Mouse (Mus musculus): ENCODE measurements around the gene Ttc7b. TPM values are rescaled to one million over a fixed set of nuclear protein-coding genes. Genes with fewer than 3 reads are reported as not detected.

Ttc7b gene
- polyA plus RNA-seq, 2 experiments, result 1.3 to 3.5 TPM

- Histone ChIP-seq H3K4me2 (ENCODE audit: low read depth) (no peak overlapping the region), H3K4me1 (replicated peaks; ENCODE audit: control insufficient read depth in 2 of 2, insufficient read depth in 2 of 2, low read length in 1 of 2) (no peaks in the 10 kb centered on the region), H3K9ac (replicated peaks) (no peak overlapping the region), H3K27ac (no peak overlapping the region), H3K27me3 (ENCODE audit: control insufficient read depth, insufficient read depth, low read length) (no peaks in the 10 kb centered on the region), H3K9me3 (ENCODE audit: control insufficient read depth, low read length) (no peaks in the 10 kb centered on the region), H3K4me3 (ENCODE audit: insufficient read depth in 1 of 2, low read depth in 2 of 2, low read length in 2 of 2) (no peak overlapping the region), H3K36me3 (replicated peaks; ENCODE audit: control insufficient read depth, insufficient read depth, low read depth) (no peaks in the 10 kb centered on the region)
- TF ChIP-seq CTCF (IDR thresholded peaks at IDR 0.05; ENCODE audit: low read depth), result no peak
- TF ChIP-seq EP300 (IDR thresholded peaks at IDR 0.05; ENCODE audit: low read depth), result no peak
- WGBS (ENCODE audit: insufficient replicate concordance), result 75% methylated on average over 6 of the region's 6 CpGs
- ATAC-seq (ENCODE audit: insufficient read depth), result no peak
- DNase-seq (ENCODE audit: low read depth in 3 of 3, low spot score in 3 of 3), result no peak
These were observed 138.7 kb downstream of the Ttc7b start for GRCm38 (mm10) chr12:100381941-100382340.

- Histone ChIP-seq H3K27ac (no peak overlapping the region), H3K4me3 (ENCODE audit: insufficient read depth in 1 of 2, low read depth in 2 of 2, low read length in 2 of 2) (no peak overlapping the region), H3K27me3 (ENCODE audit: control insufficient read depth, insufficient read depth, low read length) (no peaks in the 10 kb centered on the region), H3K4me1 (replicated peaks; ENCODE audit: control insufficient read depth in 2 of 2, insufficient read depth in 2 of 2, low read length in 1 of 2) (no peaks in the 10 kb centered on the region), H3K36me3 (replicated peaks; ENCODE audit: control insufficient read depth, insufficient read depth, low read depth) (no peaks in the 10 kb centered on the region), H3K4me2 (ENCODE audit: low read depth) (no peak overlapping the region), H3K9ac (replicated peaks) (no peak overlapping the region), H3K9me3 (ENCODE audit: control insufficient read depth, low read length) (no peaks in the 10 kb centered on the region)
- DNase-seq (ENCODE audit: low read depth in 3 of 3, low spot score in 3 of 3), result no peak
- WGBS (ENCODE audit: insufficient replicate concordance), result 70% methylated on average over 14 of the region's 14 CpGs
- TF ChIP-seq CTCF (IDR thresholded peaks at IDR 0.05; ENCODE audit: low read depth) (no peak), EP300 (IDR thresholded peaks at IDR 0.05; ENCODE audit: low read depth) (no peak)
- no peak for ATAC-seq (ENCODE audit: insufficient read depth)
These were observed 139.8 kb downstream of the Ttc7b start for GRCm38 (mm10) chr12:100380697-100381291.

- DNase-seq (ENCODE audit: low read depth in 3 of 3, low spot score in 3 of 3), result no peak
- ATAC-seq (ENCODE audit: insufficient read depth), result no peak
- Histone ChIP-seq H3K27ac (no peak overlapping the region), H3K4me1 (replicated peaks; ENCODE audit: control insufficient read depth in 2 of 2, insufficient read depth in 2 of 2, low read length in 1 of 2) (no peaks in the 10 kb centered on the region), H3K9ac (replicated peaks) (no peak overlapping the region), H3K9me3 (ENCODE audit: control insufficient read depth, low read length) (no peaks in the 10 kb centered on the region), H3K36me3 (replicated peaks; ENCODE audit: control insufficient read depth, insufficient read depth, low read depth) (no peaks in the 10 kb centered on the region), H3K4me3 (ENCODE audit: insufficient read depth in 1 of 2, low read depth in 2 of 2, low read length in 2 of 2) (no peak overlapping the region), H3K27me3 (ENCODE audit: control insufficient read depth, insufficient read depth, low read length) (no peaks in the 10 kb centered on the region), H3K4me2 (ENCODE audit: low read depth) (no peak overlapping the region)
- 62% methylated on average over 1 of the region's 1 CpGs for WGBS (ENCODE audit: insufficient replicate concordance)
- no peak for TF ChIP-seq CTCF (IDR thresholded peaks at IDR 0.05; ENCODE audit: low read depth)
These were observed 140.8 kb downstream of the Ttc7b start for GRCm38 (mm10) chr12:100379833-100380232.

GRCm38 (mm10) chr12:100378266-100378665 is 142.4 kb downstream of the Ttc7b start:
- no peak overlapping the region for H3K4me3 ChIP-seq (ENCODE audit: insufficient read depth in 1 of 2, low read depth in 2 of 2, low read length in 2 of 2)
- ATAC-seq (ENCODE audit: insufficient read depth) (no peak), DNase-seq (ENCODE audit: low read depth in 3 of 3, low spot score in 3 of 3) (no peak)
- no peaks in the 10 kb centered on the region for H3K36me3 ChIP-seq (replicated peaks; ENCODE audit: control insufficient read depth, insufficient read depth, low read depth)
- H3K9me3 ChIP-seq (ENCODE audit: control insufficient read depth, low read length), result no peaks in the 10 kb centered on the region
- TF ChIP-seq EP300 (IDR thresholded peaks at IDR 0.05; ENCODE audit: low read depth) (no peak), CTCF (IDR thresholded peaks at IDR 0.05; ENCODE audit: low read depth) (no peak)
- no peaks in the 10 kb centered on the region for H3K27me3 ChIP-seq (ENCODE audit: control insufficient read depth, insufficient read depth, low read length)
- H3K9ac ChIP-seq (replicated peaks), result no peak overlapping the region
- 59% methylated on average over 2 of the region's 2 CpGs for WGBS (ENCODE audit: insufficient replicate concordance)
- no peak overlapping the region for H3K4me2 ChIP-seq (ENCODE audit: low read depth)
- H3K27ac ChIP-seq, result no peak overlapping the region
- H3K4me1 ChIP-seq (replicated peaks; ENCODE audit: control insufficient read depth in 2 of 2, insufficient read depth in 2 of 2, low read length in 1 of 2), result no peaks in the 10 kb centered on the region

- Histone ChIP-seq H3K9me3 (ENCODE audit: control insufficient read depth, low read length) (no peaks in the 10 kb centered on the region), H3K27me3 (ENCODE audit: control insufficient read depth, insufficient read depth, low read length) (no peaks in the 10 kb centered on the region), H3K4me1 (replicated peaks; ENCODE audit: control insufficient read depth in 2 of 2, insufficient read depth in 2 of 2, low read length in 1 of 2) (no peaks in the 10 kb centered on the region), H3K36me3 (replicated peaks; ENCODE audit: control insufficient read depth, insufficient read depth, low read depth) (no peaks in the 10 kb centered on the region), H3K4me3 (ENCODE audit: insufficient read depth in 1 of 2, low read depth in 2 of 2, low read length in 2 of 2) (no peak overlapping the region), H3K9ac (replicated peaks) (no peak overlapping the region), H3K4me2 (ENCODE audit: low read depth) (no peak overlapping the region), H3K27ac (no peak overlapping the region)
- TF ChIP-seq CTCF (IDR thresholded peaks at IDR 0.05; ENCODE audit: low read depth), result no peak
- TF ChIP-seq EP300 (IDR thresholded peaks at IDR 0.05; ENCODE audit: low read depth), result no peak
- 36% methylated on average over 1 of the region's 1 CpGs for WGBS (ENCODE audit: insufficient replicate concordance)
- ATAC-seq (ENCODE audit: insufficient read depth), result no peak
- DNase-seq (ENCODE audit: low read depth in 3 of 3, low spot score in 3 of 3), result no peak
These were observed 142.8 kb downstream of the Ttc7b start for GRCm38 (mm10) chr12:100377791-100378190.

Data from liver, embryonic 14.5 days (tissue).